Mouse (Mus musculus) lung, adult 2 months (tissue): ENCODE results near the gene Il1b.

Experiments
- CTCF ChIP-seq: fragments of 200-500 bp; IDR thresholded peaks from 2 replicates; pipeline ENCODE4 v1.5.1; 2011; ENCODE audit warnings: mild to moderate bottlenecking, low read length, control low read depth; ENCODE audit not compliant: insufficient read depth
- POLR2A ChIP-seq: fragments of 200-500 bp; IDR thresholded peaks from 2 replicates; pipeline ENCODE4 v1.6.1; 2011; ENCODE audit warnings: low read depth, mild to moderate bottlenecking, control low read depth, low read length, borderline replicate concordance; ENCODE audit errors: extremely low read depth

- TF ChIP-seq CTCF (no peak; the same call in 1 of the 2 replicates), POLR2A (no peak)
These were observed 35.6 kb upstream of the Il1b start for GRCm38 (mm10) chr2:129406508-129406907.
